Mouse (Mus musculus) left cerebral cortex, adult 2 months (tissue): ENCODE measurements around the gene Rbm7. TPM values are rescaled to one million over a fixed set of nuclear protein-coding genes. Genes with fewer than 3 reads are reported as not detected.
A peak's percentile ranks its signal among the peaks of the same experiment; 100 is the strongest.
"Not testable (repeated sequence)": the region's sequence is repeated elsewhere in the genome, so short reads cannot be mapped to it uniquely, and the experiment has no call there.

Experiments used
- DNase-seq, 2 experiments: peaks; one replicate each; pipeline ENCODE4 v3.0.0; 2021 to 2022; ENCODE audit warnings: low spot score in 2 of 2, mixed read lengths in 1 of 2; ENCODE audit errors: extremely low spot score in 1 of 2
- H3K27ac ChIP-seq: fragments of 200-600 bp; 2 replicates; pipeline ENCODE4 v1.8.1; 2022
- H3K4me3 ChIP-seq: fragments of 200-600 bp; 2 replicates; pipeline ENCODE4 v1.8.1; 2022
- CTCF ChIP-seq: fragments of 200-600 bp; IDR thresholded peaks from 2 replicates; pipeline ENCODE4 v1.8.1; 2022; ENCODE audit warnings: antibody characterized with exemption, mild to moderate bottlenecking, moderate library complexity
- intact Hi-C: fragments of 180-260 bp; cut with DNase I; formaldehyde crosslinking; loops from one replicate; pipeline ENCODE4 v1.15.1; 2025
- long read RNA-seq, 2 experiments: library from polyadenylated mRNA; stranded (forward); transcript quantifications; one replicate each; pipeline ENCODE4 v2.0.0; 2021; ENCODE audit warnings: borderline mapping rate in 2 of 2
- total RNA-seq, 2 experiments: library from RNA; stranded (reverse); gene quantifications; 2 replicates each; pipeline ENCODE4 v1.2.3; 2021

Gene Rbm7
- total RNA-seq, result 10 to 100 TPM; 32.1 to 36.1 TPM
- long read RNA-seq, experiment 1, transcript Rbm7-204 (6 exons, 1,867 nt), result minor isoform, 11 of 45 reads
- long read RNA-seq, experiment 1, transcript Rbm7-201 (5 exons, 1,773 nt), result major isoform, 19 of 45 reads
- long read RNA-seq, experiment 1, partial matches to known transcripts, result 3 of 45 reads
- long read RNA-seq, experiment 1, other reads (novel, unspliced or antisense), result 9 of 45 reads
- long read RNA-seq, experiment 2, transcript Rbm7-204 (6 exons, 1,867 nt), result minor isoform, 12 of 40 reads
- long read RNA-seq, experiment 2, transcript Rbm7-201 (5 exons, 1,773 nt), result major isoform, 14 of 40 reads
- long read RNA-seq, experiment 2, partial matches to known transcripts, result 6 of 40 reads
- long read RNA-seq, experiment 2, other reads (novel, unspliced or antisense), result 6 of 40 reads

DNA sequence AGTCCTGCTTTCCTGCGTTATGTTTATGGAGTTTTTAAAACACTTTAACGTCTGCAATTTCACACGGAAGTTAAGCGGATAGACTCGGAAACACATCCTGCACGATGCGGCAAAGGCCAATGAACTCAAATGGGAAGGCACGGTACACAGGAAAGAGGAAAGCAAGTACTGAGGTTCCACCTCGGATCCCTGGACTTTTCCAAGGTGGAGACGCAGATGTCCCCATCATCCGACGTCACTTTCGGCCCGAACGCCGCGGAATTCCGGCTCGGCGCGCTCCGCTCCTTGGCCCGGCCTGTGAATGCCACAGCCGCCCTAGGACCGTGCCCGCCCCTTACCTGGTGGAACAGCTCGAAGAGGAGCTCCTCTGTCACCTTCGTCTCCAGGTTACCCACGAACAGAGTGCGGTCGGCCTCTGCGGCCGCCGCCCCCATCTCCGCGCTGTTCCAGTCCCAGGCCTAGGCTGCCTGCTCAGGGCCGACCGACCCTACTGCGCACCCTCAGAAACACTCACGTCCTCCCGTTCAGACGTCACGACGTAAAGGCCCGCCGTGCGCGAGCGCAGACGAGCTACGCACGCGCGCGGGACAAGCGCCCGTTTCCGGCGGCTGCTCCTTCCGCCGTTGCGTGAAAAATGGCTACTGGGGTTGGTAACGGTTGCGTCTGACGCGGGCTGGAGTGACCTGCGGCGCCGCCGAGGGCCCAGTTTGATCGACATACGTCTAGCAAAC, at the start of gene Rbm7, which contains the start of gene Gm5617:
Gene Rbm7 (minus strand): TSS at position 483 of the 731 bp plus-strand sequence.
Gene Gm5617 (plus strand): TSS at position 626 of the 731 bp plus-strand sequence.
- no peak for TF ChIP-seq CTCF
- DNase-seq, result peak; percentile 95 to 96
- Histone ChIP-seq H3K27ac (peak within 1 kb of the TSS; percentile 98), H3K4me3 (peak within 1 kb of the TSS; percentile 93)
- intact Hi-C loops, result loop anchor here (1.0 kb wide), 2 partner anchors 15 to 64 kb away; partner anchors contain the start of gene Rexo2

DNA sequence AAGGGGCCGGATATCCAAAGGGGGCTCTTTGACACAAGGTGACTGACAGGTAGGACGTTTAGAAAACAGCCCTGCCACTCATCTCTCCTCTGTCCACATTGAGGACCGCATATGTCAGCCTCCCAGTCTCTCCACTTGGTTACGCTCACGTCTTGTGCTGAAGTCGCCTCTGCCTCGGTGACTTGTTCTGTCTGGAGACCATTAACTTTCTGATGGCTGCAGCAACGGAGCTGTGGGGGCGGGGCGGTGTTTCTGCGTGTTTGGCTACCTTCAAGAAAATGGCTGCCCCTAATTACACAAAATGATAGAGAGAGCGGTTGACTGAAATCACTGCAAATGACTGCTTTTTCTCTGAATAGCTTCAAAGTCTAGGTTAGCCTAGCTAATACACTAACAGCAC, 43.6 kb upstream of the Rbm7 start:
- TF ChIP-seq CTCF, result no peak
- H3K27ac ChIP-seq, result no peak overlapping the region
- peak overlapping the region; percentile 13 for H3K4me3 ChIP-seq
- intact Hi-C loops, result no loop called here
- DNase-seq, result peak in 1 of 2 experiments; percentile 13

DNA sequence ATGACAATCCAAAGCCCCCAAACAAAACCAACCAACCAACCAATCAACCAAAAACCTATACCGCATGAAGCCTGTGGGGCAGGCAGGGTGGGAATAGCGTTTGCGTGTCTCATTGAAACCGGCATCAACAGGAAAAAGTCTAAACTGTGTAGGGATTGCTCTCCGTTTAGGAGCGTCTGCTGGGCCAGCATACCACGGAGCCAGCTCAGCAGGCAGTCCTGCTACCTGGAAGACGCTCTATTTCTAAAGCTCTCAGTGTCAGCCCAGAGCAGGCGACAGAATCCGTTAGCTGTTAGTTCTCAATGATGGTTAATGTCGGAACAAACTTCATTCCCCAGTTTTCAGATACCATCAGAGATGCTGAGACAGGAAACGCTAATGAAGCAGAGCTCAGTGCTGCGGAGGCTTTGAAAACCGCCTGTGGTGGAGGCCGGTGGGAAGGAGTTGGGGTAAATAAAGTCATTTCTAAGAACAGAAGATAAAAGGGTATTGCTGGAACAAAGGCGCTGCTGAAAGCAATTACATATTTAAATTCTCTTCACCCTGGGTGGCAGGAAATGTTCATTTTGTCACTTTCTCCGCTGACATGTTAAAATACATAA, 43.0 kb upstream of the Rbm7 start:
- DNase-seq, result no peak
- H3K4me3 ChIP-seq, result peak overlapping the region; percentile 13; the same call in 1 of the 2 replicates
- intact Hi-C loops, result no loop called here
- H3K27ac ChIP-seq, result no peak overlapping the region
- TF ChIP-seq CTCF, result no peak

DNA sequence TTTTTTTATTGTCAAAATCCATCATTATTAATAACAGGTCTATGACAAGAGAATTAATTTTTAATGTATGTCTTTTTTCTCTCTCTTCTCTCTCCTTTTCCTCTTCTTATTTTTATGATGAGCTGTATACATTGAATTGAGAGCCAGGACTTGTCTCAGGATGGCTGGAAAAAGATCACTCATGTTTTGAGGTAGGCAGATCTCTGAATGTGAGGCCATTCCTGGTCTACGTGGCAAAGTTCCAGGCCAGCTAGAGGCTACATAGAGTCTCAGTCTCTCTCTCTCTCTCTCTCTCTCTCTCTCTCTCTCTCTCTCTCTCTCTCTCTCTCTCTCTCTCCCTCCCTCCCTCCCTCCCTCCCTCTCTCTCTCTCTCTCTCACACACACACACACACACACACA, 42.5 kb upstream of the Rbm7 start:
- intact Hi-C loops, DNase-seq, H3K27ac ChIP-seq, H3K4me3 ChIP-seq: not testable (repeated sequence)

DNA sequence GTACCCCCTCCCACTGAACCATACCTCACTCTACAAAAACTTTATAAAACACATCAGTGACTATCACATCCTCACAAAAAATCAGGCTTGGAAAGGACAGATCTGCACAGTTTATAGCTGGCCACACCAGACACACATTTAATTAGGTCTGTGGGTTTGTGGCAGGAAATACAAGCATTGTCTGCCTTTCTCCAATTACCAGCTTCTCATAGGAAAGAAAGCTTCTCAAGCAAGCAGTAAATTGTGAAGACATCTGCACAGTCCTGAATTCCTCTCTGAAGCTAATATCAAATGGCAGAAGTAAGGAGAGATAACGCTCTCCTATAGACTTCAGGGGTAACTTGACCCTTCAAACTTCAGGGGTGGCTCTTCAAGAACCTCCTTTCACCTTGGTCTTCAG, 41.3 kb upstream of the Rbm7 start:
- intact Hi-C loops, result no loop called here
- no peak for TF ChIP-seq CTCF
- H3K27ac ChIP-seq, result no peak overlapping the region
- H3K4me3 ChIP-seq, result no peak overlapping the region
- no peak for DNase-seq

DNA sequence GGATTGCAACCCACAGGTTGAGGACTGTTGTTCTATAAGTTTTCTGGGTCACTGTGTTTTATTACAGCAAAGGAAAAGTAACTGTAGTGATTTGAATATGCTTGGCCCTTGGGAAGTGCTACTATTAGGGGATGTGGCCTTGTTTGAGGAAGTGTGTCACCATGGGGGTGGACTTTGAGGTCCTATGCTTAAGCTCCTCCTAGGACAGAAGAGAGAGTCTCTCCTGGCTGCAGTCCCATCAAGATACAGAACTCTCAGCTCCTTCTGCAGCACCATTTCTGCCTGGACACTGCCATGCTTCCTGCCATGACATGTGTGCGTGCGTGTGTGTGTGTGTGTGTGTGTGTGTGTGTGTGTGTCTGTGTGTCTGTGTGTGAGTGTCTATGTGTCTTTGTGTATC, 37.6 kb upstream of the Rbm7 start:
- Histone ChIP-seq H3K27ac (no peak overlapping the region), H3K4me3 (no peak overlapping the region)
- TF ChIP-seq CTCF, result no peak
- no peak for DNase-seq
- intact Hi-C loops, result no loop called here

DNA sequence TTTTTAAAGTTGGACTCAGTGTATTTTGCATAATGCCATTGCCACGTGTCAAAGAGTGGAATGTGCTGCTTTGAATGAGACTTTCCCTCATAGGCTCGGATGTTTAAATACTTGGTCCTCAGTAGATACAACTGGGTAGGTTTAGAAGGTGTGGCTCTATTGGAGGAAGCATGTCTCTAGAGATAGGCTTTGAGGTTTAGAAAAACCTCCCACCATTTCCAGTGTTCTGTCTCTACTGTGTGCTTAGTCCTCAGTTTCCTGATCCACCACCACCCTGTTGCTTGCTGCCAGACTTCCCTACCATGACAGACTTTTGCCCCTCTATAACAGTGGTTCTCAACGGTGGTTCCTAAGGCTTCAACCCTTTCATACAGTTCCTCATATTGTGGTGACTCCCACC, 37.1 kb upstream of the Rbm7 start:
- TF ChIP-seq CTCF, result no peak
- DNase-seq, result no peak
- intact Hi-C loops, result no loop called here
- H3K4me3 ChIP-seq, result no peak overlapping the region
- no peak overlapping the region for H3K27ac ChIP-seq

DNA sequence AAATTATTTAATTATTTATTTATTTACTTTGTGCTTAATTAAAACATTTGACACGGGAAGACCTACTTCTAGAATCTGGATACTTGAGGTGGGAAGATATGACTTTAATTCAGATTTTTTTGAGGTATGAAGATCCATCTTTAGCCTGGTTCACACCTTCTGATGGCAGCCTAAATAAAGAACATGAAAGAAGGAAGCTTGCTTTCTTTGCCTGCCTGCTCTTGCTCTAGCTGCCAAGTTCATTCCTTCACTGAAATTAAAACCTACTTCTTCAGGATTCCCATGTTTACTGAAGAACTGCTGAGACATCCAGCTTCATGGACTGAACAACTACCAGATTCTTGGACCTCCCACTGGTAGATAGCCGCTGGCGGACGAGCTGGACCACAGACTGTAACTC, 36.2 kb upstream of the Rbm7 start:
- intact Hi-C loops, result no loop called here
- H3K27ac ChIP-seq, result no peak overlapping the region
- DNase-seq, result no peak
- TF ChIP-seq CTCF, result no peak
- H3K4me3 ChIP-seq, result no peak overlapping the region

DNA sequence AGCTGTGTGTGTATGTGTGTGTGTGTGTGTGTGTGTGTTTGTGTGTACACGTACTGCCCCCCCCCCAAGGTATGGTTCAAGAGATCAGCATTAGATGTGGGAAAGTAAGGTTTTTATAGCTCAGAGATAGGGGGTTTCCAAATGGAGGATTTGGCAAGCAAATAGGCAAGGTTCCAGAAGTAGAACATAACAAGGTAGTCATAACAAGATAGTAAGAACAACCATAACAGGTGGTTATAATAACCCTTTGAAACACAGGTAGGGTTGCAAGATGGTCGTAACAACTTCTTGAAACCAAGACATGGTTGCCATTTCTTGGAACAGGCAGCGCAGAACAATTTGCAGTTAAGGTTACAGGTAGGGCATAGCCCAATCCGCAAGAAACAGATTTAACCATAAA, 31.4 kb upstream of the Rbm7 start:
- intact Hi-C loops, result no loop called here

DNA sequence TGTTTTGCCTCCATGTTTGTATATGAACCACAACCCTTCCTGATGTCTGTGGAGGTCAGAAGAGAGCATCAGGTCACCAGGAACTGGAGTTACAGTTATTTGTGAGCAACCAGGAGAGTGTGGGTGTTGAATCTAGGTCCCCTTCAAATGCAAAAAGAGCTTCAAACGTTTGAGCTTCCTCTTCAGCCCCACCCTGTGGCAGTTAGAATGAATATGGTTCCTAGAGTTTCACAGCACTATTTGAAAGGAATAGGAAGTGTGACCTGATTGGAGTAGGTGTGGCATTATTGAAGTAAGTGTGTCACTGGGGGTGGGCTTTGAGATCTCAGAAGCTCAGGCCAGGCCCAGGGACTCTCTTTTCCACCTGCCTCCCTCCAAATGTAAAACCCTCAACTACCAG, 30.5 kb upstream of the Rbm7 start:
- Histone ChIP-seq H3K27ac (no peak overlapping the region), H3K4me3 (no peak overlapping the region)
- TF ChIP-seq CTCF, result no peak; the same call in 1 of the 2 replicates
- intact Hi-C loops, result no loop called here
- DNase-seq, result no peak

More for the DNA sequence above, 31.4 kb upstream of the Rbm7 start:
- no peak overlapping the region for H3K27ac ChIP-seq
- TF ChIP-seq CTCF, result no peak
- no peak for DNase-seq
- no peak overlapping the region for H3K4me3 ChIP-seq

DNA sequence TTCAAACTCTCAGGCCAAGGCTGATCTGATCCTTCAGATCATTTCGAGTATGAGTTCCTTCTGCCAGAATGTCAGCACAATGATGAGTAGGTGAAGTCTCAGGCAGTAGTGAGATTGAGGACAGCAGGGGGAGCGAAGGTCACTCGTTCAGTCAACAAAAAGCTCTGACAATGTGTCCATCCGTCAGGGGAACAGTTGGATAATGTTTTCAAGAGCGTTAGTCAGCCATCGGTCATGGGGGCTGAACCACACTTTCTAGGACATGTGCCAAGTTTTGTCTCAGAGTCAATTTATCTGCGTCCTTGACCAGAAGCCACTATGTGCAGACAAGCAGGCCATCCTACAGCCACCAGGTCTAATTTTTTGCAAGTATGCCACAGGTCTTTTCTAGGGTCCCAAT, 25.3 kb upstream of the Rbm7 start:
- DNase-seq, intact Hi-C loops, H3K4me3 ChIP-seq, H3K27ac ChIP-seq: not testable (repeated sequence)
